Mouse (Mus musculus): ENCODE measurements around the gene Bbs9.

Gene Bbs9

DNA sequence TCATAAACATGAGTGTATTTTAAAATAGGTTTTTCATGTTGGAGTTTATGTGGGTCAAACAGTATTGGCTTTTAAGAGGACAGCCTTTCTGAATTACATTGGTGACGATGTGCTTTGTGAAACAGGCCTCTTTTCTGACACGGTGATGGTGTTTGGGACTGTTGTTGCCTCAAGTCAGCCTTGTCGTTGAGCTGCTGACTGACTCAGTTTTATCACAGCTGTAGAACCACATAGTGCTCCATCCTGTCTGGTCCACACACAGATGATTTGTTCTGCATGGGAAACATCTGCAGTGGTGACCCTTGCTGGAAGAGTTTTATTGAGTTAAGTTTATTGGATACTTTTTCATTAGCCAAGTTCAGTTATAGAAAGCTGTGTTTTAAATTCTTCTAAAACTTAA lies 283.0 kb downstream of the Bbs9 start:
- DNase-seq: no peak

DNA sequence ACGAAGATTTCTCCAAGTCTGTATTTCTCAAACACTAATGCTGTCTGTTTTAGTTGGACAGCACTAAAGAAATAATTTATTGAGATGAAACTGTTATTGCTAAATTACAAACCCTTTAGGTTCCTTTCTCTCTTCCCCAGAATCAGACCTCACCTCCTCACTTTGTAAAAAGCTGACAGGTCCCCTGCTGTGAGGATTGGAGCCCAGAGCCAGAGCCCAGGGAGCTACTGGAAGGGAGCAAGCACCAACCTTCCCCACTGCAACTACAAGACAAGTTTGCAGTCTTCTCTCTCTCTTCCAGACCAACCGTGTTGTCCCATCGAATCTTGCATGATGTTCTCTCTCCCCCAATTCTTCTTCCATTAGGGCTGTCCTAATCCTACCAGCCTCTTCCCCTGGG lies 283.7 kb downstream of the Bbs9 start:
- no peak for DNase-seq

DNA sequence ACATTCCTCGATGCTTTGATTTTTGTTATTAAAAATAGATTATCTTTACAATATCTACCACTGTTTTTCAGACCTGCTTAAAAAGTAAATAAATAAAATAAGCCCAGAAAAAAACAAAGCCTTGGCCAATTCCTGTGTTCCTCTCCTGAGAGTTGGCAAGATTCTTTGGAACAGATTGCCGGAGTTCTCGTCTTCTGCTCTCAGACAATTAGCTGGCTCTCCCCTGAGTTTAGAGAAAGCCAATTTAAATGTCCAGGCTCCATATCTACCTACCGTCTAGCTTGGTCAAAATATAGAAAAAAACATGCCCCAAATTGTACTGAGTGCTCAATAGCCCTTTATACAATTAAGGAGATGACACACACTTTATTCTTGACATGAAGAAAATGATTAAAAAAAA lies 284.9 kb downstream of the Bbs9 start:
- DNase-seq: no peak

DNA sequence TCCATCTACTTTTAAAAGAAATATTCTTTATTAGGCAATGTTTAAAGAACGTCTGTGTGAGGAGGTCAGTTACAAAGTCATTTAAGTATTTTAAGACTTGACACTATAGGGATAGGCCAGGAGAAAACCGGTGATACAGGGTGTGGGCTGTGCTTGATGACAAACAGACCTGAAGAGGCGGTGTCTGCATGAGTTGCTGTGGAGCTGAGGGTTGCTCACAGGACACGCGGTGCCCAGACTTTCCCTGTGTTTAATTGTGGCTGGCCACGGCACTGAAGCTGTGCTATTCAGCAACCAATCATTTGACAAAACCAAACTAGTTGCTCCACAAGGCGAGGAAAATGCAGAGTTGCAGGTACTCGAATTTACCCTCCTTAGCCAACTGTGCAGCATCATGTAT lies 286.0 kb downstream of the Bbs9 start:
- DNase-seq: no peak

DNA sequence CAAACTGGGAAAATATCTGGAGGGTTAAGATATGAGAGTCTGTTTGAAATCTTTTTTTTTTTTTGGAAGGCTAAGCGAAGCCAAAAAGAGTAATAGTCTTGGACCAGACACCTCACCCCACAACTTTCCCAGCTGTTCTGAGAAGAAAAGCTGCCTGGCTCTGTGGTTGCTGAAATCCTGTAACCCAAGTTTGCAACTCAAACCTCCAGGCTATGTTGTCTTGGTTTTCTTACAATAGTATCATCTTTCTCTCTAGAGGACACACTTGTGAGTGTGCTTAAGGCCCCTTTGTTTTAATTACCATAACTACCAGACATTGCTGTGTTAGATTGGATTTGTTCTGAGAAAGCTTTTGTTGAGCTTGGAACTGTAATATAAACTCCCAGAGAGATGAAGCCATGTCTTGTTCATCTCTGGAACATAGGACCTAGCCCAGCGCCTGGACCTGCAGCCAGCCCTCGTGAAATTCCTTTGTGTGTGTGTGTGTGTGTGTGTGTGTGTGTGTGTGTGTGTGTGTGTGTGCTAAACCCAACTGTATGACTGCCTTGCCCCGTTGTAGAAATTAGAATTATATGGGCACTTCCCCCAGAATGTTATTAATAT lies 290.2 kb downstream of the Bbs9 start:
- no peak for DNase-seq

DNA sequence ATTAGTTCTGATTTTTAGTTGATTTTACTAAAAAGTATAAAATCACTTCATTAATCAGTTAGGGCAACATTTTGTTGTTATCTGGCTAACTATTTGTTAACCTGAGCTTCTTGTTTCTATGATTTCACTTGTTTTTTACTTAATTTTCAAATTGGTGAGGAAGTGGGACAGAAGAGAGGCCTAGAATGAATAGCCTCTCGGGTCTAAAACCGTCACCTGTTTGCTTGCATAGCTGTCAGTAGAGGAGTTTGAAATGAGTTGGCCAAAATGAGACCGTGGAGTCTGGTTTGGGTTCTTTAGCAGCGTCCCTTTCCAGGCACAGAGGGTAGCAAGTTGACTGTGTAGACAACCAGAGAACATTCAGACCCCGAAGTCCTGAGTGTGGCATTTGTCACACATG lies 291.6 kb downstream of the Bbs9 start:
- no peak for DNase-seq

DNA sequence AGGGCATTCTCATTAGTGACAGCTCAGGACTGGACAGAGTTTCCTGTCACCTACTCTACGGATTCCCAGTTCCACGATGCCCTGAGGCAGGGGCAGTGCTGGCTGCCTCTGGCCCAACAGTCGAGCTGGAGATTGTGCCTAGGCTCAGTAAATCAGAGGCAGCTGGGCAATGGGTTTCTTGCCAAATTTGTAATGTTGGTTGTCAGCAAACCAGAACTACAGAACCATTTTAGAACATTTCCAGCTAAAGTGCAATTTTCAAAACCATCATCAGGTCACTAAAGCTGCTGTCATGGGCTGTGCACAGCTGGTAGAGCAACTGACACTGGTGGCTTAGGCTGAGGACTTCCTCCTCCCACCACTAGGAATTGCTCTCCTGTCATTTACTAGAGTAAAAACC lies 292.3 kb downstream of the Bbs9 start:
- DNase-seq: no peak

DNA sequence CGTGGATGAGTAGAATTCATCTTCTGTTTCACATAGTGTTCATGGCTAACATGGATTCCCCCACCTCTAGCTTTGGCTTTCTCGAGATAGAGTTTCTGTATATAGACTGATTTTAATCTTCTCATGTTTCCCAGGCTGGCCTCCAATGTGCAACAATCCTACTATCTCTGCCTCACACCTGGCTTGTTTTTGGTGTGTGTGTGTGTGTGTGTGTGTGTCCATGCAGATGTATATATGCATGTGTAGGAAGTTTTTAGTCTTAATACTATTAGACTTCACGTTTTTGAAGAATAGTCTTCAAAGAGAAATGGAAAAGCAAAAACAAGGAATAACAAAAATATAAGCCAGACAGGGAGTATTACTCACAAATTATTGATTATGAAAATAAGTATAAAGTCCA lies 296.3 kb downstream of the Bbs9 start:
- no peak for DNase-seq

DNA sequence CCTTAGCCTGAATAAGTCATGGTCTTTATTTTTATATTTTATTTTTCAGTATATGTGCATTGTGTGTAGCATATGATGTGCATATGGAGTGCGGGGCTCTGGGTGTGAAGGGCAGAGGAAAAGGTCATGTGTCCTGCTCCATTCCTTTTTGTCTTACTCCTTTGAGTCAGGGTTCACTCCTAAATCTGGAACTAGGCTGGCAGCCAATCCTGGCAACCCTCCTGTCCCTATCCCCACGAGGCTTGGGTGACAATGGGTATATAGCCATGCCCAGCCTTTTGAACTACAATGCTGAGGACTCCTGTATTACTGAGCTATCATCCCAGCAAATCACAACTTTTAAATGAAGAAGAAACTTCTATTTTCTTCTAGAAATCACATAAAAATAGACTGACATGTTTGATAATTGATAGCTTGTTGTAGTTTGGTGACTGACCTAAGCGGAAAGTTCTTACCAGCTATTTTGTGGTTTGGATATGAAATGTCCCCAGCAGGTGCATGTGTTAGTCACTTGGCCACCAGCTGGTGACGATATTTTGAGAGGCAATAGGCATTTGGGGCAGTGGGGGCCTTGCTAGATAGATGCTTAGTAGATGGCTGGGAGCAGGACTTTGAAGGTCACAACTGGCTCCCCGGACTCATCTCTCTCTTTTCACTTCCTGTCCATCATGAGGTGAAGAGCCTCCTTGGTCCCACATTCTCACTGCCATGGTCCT lies 300.9 kb downstream of the Bbs9 start:
- no peak for DNase-seq

DNA sequence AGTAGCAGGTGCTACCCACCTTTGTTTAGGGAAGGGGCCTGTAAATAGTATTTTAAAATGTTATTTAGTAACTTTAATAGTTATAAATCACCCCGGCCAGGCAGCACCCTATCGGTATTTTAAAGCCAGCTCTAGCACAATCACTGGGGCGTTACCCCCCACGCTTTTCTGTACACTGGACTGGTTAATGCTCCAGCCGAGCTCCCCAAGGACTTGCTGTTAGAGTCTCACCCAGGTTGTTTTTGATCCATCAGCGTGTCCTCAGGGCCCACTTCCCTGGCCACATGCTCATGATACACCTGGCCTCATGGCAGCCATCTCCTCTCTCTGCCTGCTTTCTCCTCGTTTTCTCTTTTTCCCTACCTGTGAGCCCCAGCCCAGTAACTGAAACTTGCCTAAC lies 301.9 kb downstream of the Bbs9 start:
- DNase-seq: no peak

DNA sequence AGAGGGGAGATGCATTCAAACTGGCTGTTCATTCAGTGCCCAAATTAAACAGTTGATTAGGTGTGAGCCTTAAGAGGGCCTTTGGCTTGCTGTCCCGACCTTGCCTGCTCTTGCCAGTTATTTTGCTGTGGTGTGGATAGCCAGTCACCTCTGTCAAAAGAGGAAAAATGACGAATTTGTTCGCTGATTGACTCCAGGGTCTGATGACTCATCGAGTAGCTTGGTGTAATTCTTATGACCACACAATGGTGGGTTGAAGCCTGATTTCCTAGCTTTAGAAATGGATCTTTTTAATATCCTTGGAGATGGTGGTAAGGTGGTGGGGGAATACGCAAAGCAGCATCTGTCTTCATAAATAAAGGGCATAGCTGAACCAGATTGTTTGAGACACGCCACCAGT lies 304.1 kb downstream of the Bbs9 start:
- no peak for DNase-seq

DNA sequence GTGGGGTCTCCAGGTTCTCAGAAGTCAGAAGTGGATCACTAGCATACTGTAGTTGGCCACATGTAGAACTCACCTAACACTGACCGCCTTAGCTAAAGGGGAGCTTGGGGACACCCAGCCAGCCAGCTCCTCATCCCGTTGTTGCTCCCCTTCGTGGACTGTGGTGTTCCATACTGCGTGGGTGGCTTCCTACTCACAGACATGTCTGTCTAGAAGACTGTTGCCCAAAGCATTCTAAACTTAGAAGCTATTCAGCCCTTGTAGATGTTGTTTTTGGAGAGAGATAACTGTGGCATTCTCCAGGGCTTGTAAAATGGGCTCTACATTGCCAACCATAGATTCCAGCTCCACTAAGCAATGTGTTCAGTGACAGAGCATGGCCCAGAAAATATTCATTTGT lies 310.5 kb downstream of the Bbs9 start:
- no peak for DNase-seq

DNA sequence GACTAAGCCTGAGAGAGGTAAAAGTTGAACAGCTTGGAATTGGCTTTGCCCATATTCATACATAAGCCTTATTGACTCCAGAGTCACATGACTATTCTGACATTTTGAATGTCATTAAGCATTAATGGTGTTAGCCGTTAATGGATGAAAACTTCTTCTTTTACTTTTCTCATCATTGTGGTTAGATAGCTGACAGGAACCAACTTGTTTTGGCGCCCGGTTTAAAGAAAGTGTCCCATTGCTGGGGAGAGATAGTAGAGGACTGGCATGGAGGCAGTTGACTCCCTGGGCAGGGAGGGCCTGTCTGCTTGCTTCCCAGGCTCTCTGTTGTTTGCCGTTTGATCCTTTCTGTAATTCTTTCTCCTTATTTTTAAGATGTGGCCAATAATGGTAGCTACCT lies 312.9 kb downstream of the Bbs9 start:
- DNase-seq: no peak

DNA sequence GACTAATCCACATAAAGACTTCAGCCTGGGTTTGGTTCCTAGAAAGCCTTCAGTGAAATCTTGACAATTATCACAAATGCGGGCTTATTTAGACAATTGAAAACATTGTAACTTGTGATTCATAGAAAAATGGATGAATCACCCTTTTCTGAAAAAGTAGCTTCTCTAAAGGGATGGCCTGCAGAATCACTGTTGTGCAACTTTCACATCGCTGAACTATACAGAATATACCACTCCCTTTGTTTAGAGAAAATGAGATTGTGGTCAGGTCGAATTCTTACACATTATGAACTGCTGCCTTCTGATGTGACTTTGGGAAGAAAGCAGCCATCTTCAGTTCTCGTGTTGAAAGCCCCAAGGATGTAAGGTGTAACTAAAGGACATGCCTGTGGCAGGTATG lies 313.3 kb downstream of the Bbs9 start:
- DNase-seq: no peak

DNA sequence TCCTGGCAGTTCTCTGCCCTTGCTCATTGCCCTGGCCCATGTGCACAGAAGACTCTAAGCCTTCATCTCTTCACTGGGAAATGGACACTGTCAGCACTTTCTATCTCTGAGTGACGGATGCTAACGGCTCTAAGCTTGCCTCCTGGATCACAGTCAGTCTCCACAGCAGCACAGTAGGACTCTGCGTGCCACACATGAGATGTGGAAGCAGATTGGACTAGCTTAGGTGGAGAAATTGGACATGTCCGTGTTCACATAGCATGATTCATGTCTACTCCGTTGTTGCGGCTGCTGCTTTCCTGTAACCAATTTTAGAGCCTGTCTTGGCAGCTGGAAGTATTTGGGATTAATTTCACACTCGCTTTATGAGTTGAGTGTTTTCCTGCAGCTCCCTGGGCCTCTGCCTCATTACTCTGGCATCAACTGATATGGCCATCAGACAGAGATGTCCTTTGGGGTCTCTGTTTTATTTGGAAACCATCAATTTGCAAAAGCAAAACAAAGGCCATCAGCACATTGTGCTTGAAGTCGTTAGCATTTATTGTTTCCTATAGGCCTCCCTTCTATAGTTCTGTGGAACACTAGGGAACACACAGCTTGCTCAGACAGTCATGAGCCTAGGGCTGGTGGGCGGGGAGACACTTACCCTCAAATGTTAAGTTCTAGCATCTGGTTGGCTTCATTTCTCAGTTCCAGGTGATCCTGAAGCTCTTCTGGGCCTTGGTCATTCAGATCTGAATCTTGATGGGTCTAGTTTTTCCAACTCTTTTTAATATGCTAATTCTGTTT lies 314.1 kb downstream of the Bbs9 start:
- no peak for DNase-seq

DNA sequence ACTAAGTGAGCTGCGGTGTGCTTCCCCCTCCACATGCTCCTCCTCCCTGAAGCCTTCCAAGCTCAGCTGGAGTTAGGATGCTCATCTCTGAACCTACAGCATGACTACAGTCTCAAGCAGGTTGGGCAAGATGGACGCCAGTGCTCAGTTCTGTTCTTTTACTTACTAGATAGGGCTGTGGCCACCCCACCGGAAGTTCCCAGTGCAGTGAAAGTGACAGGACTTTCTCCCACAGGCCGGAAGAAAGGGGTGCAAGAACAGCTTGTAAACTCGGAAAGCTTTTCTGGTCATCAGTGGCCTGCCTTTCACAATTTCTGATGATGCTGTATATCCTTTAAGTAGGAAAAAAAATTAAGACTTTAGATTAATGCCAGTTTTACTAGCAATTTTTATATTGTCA lies 315.7 kb downstream of the Bbs9 start:
- DNase-seq: no peak

DNA sequence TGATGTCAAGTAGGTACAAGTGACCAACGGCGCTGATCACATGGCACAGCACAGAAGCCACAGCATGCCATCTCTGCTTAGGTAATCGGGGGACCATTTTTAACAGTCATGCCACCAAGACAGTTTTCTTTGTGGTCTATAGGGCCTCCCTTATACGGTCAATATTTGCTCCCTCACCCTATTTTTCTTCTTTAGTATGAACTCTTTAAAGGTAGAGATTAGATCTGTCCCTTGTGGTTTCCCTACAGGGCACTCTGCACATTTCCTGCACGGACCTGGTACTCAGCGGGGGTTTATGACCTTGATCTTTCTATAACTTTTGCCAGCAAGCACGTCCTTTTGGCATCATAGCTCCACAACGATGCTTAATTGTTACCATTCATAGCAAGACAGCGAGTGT lies 316.2 kb downstream of the Bbs9 start:
- DNase-seq: no peak

DNA sequence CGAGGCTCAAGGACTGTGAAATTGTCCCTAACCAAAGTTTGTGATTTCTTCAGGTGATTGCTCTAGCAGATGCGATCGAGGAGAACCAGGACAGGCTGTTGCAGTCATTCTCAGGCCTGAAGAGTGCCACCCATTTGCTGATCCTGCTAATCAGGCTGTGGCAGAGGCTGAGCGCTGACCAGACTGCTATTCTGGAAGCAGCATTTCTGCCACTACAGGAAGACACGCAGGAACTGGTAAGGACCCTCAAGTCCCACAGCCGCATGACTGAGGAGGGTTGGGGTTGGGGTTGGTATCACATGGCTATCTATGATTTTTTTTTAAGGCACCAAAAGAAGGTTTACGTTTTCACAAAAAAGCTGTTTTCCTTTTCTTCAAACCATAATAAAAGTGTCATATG lies 318.2 kb downstream of the Bbs9 start:
- no peak for DNase-seq

DNA sequence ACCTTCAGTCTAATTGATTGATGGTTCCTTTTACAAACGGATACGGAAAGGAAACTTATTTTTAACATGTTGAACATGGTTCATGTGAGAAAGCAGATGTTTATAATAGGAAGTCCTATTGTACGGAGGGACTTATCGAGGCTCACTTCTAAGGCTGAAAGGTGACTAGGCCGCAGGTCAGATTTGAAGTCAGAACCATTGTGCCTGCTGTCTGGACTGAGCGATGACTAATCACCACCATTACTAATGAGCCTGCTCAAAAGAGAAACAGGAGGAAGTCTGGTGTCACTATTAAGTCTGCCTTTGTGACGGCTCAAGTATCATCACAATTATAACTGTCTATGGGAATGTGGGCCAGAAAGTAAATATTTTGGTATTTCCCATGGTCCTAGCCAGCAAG lies 325.2 kb downstream of the Bbs9 start:
- peak; percentile 29 for DNase-seq

DNA sequence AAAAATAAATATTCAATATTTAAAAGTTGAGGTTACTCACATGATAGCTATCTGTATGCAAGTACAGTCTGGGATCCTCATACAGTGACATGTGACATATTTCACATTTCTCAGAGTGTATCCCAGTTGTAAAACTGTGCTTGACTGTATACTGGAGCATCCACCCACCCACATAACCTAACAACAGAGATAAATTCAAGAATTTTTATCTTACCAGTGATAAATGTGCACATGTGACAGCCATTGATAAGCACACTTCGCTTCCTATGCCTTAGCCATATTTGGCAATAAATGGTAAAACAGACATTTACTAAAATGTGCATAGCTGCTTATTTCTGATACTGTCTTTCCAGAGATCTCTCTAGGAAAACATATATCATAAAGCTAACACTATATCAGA lies 330.5 kb downstream of the Bbs9 start:
- no peak for DNase-seq

DNA sequence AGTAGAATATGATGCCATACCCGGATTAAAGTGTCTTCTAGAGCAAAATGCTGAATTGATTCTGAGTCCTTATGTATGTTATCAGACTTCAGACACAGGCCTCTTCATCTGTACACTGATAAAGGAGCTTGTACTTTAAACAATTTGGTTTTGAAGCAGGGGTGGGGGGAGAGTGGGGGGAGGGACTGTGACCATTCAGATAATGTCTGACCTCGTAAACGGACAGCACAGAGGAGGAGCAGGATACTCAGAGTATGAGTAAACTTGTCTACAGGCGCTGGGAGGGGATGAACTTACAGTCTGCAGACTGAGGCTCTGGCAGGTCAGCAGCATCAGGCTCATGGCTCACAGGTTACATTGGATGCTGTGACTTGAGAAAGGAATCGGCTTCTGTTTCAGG lies 331.0 kb downstream of the Bbs9 start:
- DNase-seq: no peak

DNA sequence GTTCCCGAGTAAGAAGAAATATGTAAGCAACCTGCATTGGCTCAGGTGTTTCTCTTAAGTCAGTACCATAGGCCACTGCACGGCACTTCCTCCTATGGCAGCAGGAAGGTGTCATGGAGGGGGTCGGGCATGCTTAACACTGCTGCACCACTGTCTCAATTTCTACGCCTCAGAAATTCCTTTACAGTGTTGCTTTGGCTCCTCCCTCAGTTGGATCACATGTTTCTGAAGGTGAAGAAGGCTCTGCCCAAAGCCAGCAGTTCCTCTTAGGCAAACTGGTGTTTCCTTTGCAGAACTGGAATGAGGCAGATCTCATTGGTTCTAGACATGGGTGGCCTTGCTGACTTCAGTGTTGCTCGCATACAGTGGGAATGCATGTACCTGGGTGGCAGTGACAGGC lies 332.2 kb downstream of the Bbs9 start:
- no peak for DNase-seq

DNA sequence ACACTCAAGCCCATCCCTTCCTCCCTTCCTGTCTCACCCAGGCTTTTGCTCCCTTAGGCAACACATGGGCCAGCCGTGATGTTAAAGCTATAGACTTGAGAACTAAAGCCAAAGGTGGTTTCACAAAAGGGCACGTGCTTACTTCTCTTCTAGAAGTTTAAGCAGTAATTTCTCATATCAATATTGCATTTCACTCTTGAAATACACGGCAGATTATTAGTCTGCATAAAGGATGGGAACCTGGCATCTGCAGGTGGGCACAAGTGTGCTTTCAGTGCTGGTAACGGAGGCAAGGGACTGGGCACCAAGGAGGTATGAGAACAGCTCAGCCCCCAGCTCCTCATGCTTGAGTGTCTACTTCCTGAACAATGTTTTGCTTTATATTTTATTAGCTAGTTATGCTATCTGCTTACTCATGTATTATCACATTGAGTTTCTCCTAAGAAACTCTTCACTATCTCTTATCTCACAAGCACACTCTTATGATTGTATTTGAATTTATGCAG lies 334.2 kb downstream of the Bbs9 start:
- no peak for DNase-seq

DNA sequence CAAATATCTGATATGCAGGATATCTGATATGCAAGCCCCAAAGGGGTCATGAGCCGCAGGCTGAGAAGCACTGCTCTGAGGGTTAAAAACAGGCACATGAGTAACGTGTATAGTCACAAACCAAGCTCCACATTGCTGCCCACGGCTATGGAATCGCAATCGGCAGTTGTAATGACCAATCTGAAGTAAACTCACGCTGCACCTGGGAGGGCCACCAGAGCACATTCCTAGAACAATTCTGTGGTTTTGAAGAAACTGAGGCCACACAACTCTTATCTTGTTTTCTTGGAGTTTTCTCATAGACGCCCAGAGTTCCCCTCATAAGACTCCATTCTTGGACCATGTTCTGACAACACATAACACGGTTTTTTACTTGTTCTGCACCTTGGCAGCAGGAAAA lies 334.9 kb downstream of the Bbs9 start:
- DNase-seq: no peak

Measured in kidney, postnatal 10 days (tissue).